ENCODE assay signal across 15 mouse cellular contexts in the genomic region with DNA sequence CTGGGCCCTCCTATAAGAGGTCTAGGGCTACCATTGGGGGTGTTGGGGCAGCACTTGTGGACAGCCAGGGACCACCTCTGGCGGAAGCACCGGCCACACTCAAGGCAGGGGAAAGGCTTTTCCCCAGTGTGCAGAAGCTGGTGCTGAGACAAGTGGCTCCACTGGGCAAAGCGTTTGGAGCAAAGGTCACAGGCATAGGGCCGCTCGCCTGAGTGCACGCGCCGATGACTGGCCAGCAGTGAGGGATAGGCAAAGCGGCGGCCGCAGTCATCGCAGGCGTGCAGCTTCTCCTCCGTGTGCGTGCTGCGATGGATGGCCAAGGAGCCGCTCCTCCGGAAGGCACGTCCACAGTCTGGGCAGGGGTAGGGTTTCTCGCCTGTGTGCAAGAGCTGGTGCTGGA.
"Had no signal": no experiment of that assay in that cellular context is flagged by ENCODE, and none has a peak within 500 bp of the region (broad histone marks: within the 10 kb centered on the region; RNA-seq: fewer than 3 reads in every experiment).

No protein-coding gene starts in this region.

- H3K4me1 ChIP-seq: stomach, embryonic 15.5 days had no signal

- H3K27ac ChIP-seq: hindbrain, embryonic 14.5 days; limb, embryonic 13.5 days; macrophage; midbrain, embryonic 12.5 days; neural tube, embryonic 13.5 days; stomach, embryonic 15.5 days had no signal

- H3K4me3 ChIP-seq: limb, embryonic 13.5 days; megakaryocyte, embryonic 14.5 days; midbrain, embryonic 12.5 days; neural tube, embryonic 13.5 days; stomach, embryonic 15.5 days had no signal

- H3K9me3 ChIP-seq: limb, embryonic 13.5 days; midbrain, embryonic 12.5 days; neural tube, embryonic 13.5 days; stomach, embryonic 15.5 days had no signal

- H3K4me2 ChIP-seq: hindbrain, embryonic 14.5 days; limb, embryonic 13.5 days; lung, embryonic 14.5 days; midbrain, embryonic 12.5 days; neural tube, embryonic 13.5 days; stomach, embryonic 15.5 days had no signal

- H3K27me3 ChIP-seq: limb, embryonic 13.5 days; megakaryocyte, embryonic 14.5 days; midbrain, embryonic 12.5 days; neural tube, embryonic 13.5 days; stomach, embryonic 15.5 days had no signal

- ATAC-seq: intestine, postnatal 0 days; midbrain, embryonic 16.5 days had no signal

- H3K9ac ChIP-seq: hindbrain, embryonic 14.5 days; limb, embryonic 13.5 days; lung, embryonic 14.5 days; midbrain, embryonic 12.5 days; neural tube, embryonic 13.5 days; stomach, embryonic 15.5 days had no signal

- DNase-seq: layer of hippocampus, adult 9-11 months; lung, embryonic 14.5 days; lung, postnatal 10 days; retina, postnatal 1 day; right cerebral cortex, postnatal 4 days; thymus, postnatal 4 days had no signal
